Comparison of ENCODE assay signal across 14 mouse cellular contexts in the genomic region with DNA sequence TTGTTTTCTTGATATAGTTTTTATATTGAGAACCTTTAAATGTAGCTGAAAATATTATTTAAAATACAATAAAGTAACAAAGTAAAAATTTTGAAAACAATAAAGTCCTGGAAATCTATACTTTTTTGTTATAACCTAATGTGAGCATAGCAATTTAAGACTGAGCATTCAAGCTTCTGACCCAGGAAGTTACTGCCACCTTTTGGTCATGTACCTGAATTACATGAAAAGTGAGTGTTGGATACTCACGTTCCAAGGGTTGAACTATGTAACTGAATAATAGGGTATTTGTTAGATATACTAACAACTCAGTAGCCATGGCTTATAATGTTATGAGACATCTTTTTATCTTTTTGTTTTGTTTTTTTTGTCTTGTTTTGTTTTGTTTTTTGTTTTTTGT. TPM values are rescaled to one million over a fixed set of nuclear protein-coding genes. Genes with fewer than 3 reads are reported as not detected.
DNase-seq lines count a peak whose midpoint lies in the region; TF ChIP-seq lines count a peak whose summit lies in the region.
"Had no signal": no experiment of that assay in that cellular context is flagged by ENCODE, and none has a peak within 500 bp of the region (broad histone marks: within the 10 kb centered on the region; RNA-seq: fewer than 3 reads in every experiment).

No protein-coding gene starts in this region.

- DNase-seq in adrenal gland, postnatal 14 days, result peak; percentile 9
- no peak for DNase-seq in adrenal gland, postnatal 10 days
- no peak for DNase-seq in layer of hippocampus, adult 2 months (ENCODE audit: low spot score in 2 of 2)
- DNase-seq in layer of hippocampus, adult 9-11 months, result no peak
- DNase-seq in B cell, adult 2 months, result peak; percentile 34 to 42
- peak; percentile 3 for DNase-seq in c-Kit-positive CD71-positive TER-119-positive erythroid progenitor cells, embryonic 14.5 days (ENCODE audit: low spot score)
- DNase-seq in retina, embryonic 14.5 days (ENCODE audit: low spot score), result no peak
- no peak for DNase-seq in right cerebral cortex, postnatal 4 days
- DNase-seq: kidney, adult 11 months; left cerebral cortex, postnatal 4 days; spleen, adult 18-20 months had no signal

- H3K27ac ChIP-seq in layer of hippocampus, adult 2 months, result no peak overlapping the region
- H3K27ac ChIP-seq: heart, embryonic 13.5 days; midbrain, embryonic 13.5 days; neural tube, embryonic 15.5 days had no signal

- TF ChIP-seq CTCF in layer of hippocampus, adult 2 months (conservative IDR thresholded peaks at IDR 0.05), result peak; percentile 61

- H3K4me3 ChIP-seq in layer of hippocampus, adult 2 months, result no peak overlapping the region
- H3K4me3 ChIP-seq: heart, embryonic 13.5 days; midbrain, embryonic 13.5 days; neural tube, embryonic 15.5 days had no signal

RNA-seq across cellular contexts. Expression of gene Trpc5, which starts 42.6 kb away (rescaled TPM):
- 1.1 and 1.4 TPM in 2 replicates for total RNA-seq in adrenal gland, postnatal 14 days (2021)
- 1 to 10 TPM in 1 of 2 experiments, under 1 TPM in 1; 0.87 to 1.8 TPM for total RNA-seq in adrenal gland, postnatal 10 days (2021)
- total RNA-seq in layer of hippocampus, adult 2 months (2021), result 10 to 100 TPM; 32.4 to 34.9 TPM

RNA-seq across cellular contexts. Expression of gene Rtl4, which starts 43.3 kb away (rescaled TPM):
- 2.1 and 3.1 TPM in 2 replicates for total RNA-seq in adrenal gland, postnatal 14 days (2021)
- 1 to 10 TPM; 1.9 to 2.0 TPM for total RNA-seq in adrenal gland, postnatal 10 days (2021)
- 1 to 10 TPM; 3.1 to 4.3 TPM for total RNA-seq in layer of hippocampus, adult 2 months (2021)

Comparison
In these comparisons a context has a peak if more than half of its experiments do, and no peak if none do; other contexts are left out.
1. DNase-seq: peak in adrenal gland, postnatal 14 days (single experiment), B cell, adult 2 months (2 of 2) and c-Kit-positive CD71-positive TER-119-positive erythroid progenitor cells, embryonic 14.5 days (single experiment); none in adrenal gland, postnatal 10 days (single experiment), layer of hippocampus, adult 2 months (0 of 2), layer of hippocampus, adult 9-11 months (single experiment), retina, embryonic 14.5 days (single experiment) and right cerebral cortex, postnatal 4 days (single experiment).
2. RNA of gene Trpc5, which starts 42.6 kb away (total RNA-seq): 32.4 to 34.9 TPM in layer of hippocampus, adult 2 months; 0.87 to 1.8 TPM in adrenal gland, postnatal 10 days and 1.1 to 1.4 TPM in adrenal gland, postnatal 14 days; every median in the first group is over 10 times any median in the second.